Mouse (Mus musculus): ENCODE results near the gene Fbxl19. TPM values are rescaled to one million over a fixed set of nuclear protein-coding genes. Genes with fewer than 3 reads are reported as not detected.

Fbxl19 gene
- total RNA-seq, 2 experiments from 2014 or later = 3.0 to 4.2 TPM

GRCm38 (mm10) chr7:127817776-127818175 lies 73.4 kb downstream of the Fbxl19 start:
- DNase-seq (ENCODE audit: low spot score) = no peak
- intact Hi-C loops (cut with DNase I) = no loop called here

Small RNAs within 50 kb of the gene (microRNA-seq; reads per million reads assigned to microRNA genes)
- not detected for gene Mir762

Other genes with a start within 250 kb of the Fbxl19 start
- 10 to 100 TPM; 54.4 to 58.7 TPM for gene Srcap, start 232.6 kb upstream of the Fbxl19 start, total RNA-seq (2021)
- 10 to 100 TPM in 1 of 2 experiments, 1 to 10 TPM in 1; 10.0 to 10.1 TPM for gene Gm42715, start 225.0 kb upstream of the Fbxl19 start, total RNA-seq (2021)
- gene Tmem265, start 183.2 kb upstream of the Fbxl19 start, total RNA-seq (2021) = not detected
- gene Phkg2, start 171.2 kb upstream of the Fbxl19 start, total RNA-seq (2021) = 10 to 100 TPM; 15.6 to 18.9 TPM
- 10 to 100 TPM; 11.3 to 11.4 TPM for gene Ccdc189, start 155.9 kb upstream of the Fbxl19 start, total RNA-seq (2021)
- 10 to 100 TPM; 37.8 to 44.8 TPM for gene Rnf40, start 155.8 kb upstream of the Fbxl19 start, total RNA-seq (2021)
- 10 to 100 TPM; 22.2 to 25.5 TPM for gene Zfp629, start 128.7 kb upstream of the Fbxl19 start, total RNA-seq (2021)
- gene Bcl7c, start 35.6 kb upstream of the Fbxl19 start, total RNA-seq (2021) = 10 to 100 TPM; 36.6 to 41.5 TPM
- gene Ctf1, start 31.8 kb upstream of the Fbxl19 start, total RNA-seq (2021) = 1 to 10 TPM; 7.1 to 9.3 TPM
- not detected for gene Ctf2, start 12.4 kb upstream of the Fbxl19 start, total RNA-seq (2021)
- gene Orai3, start 25.3 kb downstream of the Fbxl19 start, total RNA-seq (2021) = 10 to 100 TPM; 16.5 to 19.4 TPM
- 10 to 100 TPM; 18.8 to 21.1 TPM for gene Setd1a, start 32.1 kb downstream of the Fbxl19 start, total RNA-seq (2021)
- gene Gm49388, start 41.1 kb downstream of the Fbxl19 start, total RNA-seq (2021) = 1 to 10 TPM; 2.0 to 3.6 TPM
- gene Hsd3b7, start 56.1 kb downstream of the Fbxl19 start, total RNA-seq (2021) = 10 to 100 TPM; 15.4 to 16.0 TPM
- 10 to 100 TPM; 61.4 to 68.7 TPM for gene Stx4a, start 79.8 kb downstream of the Fbxl19 start, total RNA-seq (2021)
- gene Stx1b, start 80.0 kb downstream of the Fbxl19 start, total RNA-seq (2021) = under 1 TPM; 0.39 to 0.42 TPM
- gene Zfp646, start 131.7 kb downstream of the Fbxl19 start, total RNA-seq (2021) = 10 to 100 TPM; 17.2 to 18.4 TPM
- gene Zfp668, start 132.3 kb downstream of the Fbxl19 start, total RNA-seq (2021) = 1 to 10 TPM; 3.4 to 4.7 TPM
- gene Prss53, start 146.4 kb downstream of the Fbxl19 start, total RNA-seq (2021) = 1 to 10 TPM in 1 of 2 experiments, under 1 TPM in 1; 0.99 to 1.3 TPM
- gene Gm21974, start 150.9 kb downstream of the Fbxl19 start, total RNA-seq (2021) = not detected
- 10 to 100 TPM; 15.2 to 22.0 TPM for gene Vkorc1, start 151.1 kb downstream of the Fbxl19 start, total RNA-seq (2021)
- 100 to 1,000 TPM in 1 of 2 experiments, 10 to 100 TPM in 1; 98.8 to 104 TPM for gene Bckdk, start 159.5 kb downstream of the Fbxl19 start, total RNA-seq (2021)
- gene Kat8, start 168.0 kb downstream of the Fbxl19 start, total RNA-seq (2021) = 10 to 100 TPM; 12.3 to 13.5 TPM
- gene Prss8, start 185.6 kb downstream of the Fbxl19 start, total RNA-seq (2021) = not detected
- 1 to 10 TPM; 7.5 to 8.1 TPM for gene Prss36, start 202.2 kb downstream of the Fbxl19 start, total RNA-seq (2021)
- gene Fus, start 222.9 kb downstream of the Fbxl19 start, total RNA-seq (2021) = 100 to 1,000 TPM; 139 to 171 TPM
- gene Pycard, start 249.3 kb downstream of the Fbxl19 start, total RNA-seq (2021) = 10 to 100 TPM; 10.3 to 10.9 TPM